Mouse (Mus musculus): ENCODE results near the gene Dnal4.

GRCm38 (mm10) chr15:79810061-79810460, 32.4 kb upstream of the Dnal4 start:
- no peak for TF ChIP-seq MAFK (IDR thresholded peaks at IDR 0.05; ENCODE audit: insufficient read depth, low read depth, low read length)
- no peak for TF ChIP-seq HCFC1 (IDR thresholded peaks at IDR 0.05; ENCODE audit: borderline replicate concordance, insufficient read depth, low read length)
- TF ChIP-seq ZC3H11A (IDR thresholded peaks at IDR 0.05; ENCODE audit: borderline replicate concordance, low read depth, low read length) = no peak

All from ES-E14 (cell line).